Mouse (Mus musculus): ENCODE measurements around the gene Slc25a31. TPM values are rescaled to one million over a fixed set of nuclear protein-coding genes. Genes with fewer than 3 reads are reported as not detected.
A peak's percentile ranks its signal among the peaks of the same experiment; 100 is the strongest.

Gene Slc25a31
- polyA plus RNA-seq, 1 experiment from 2014 or later = 0.11 TPM

- WGBS = 55% methylated on average over 11 of the region's 11 CpGs
- H3K27ac ChIP-seq (ENCODE audit: low read depth, low read length) = no peak overlapping the region
Measured at GRCm38 (mm10) chr3:40682404-40682803, 26.3 kb upstream of the Slc25a31 start.

GRCm38 (mm10) chr3:40683171-40683570 is 25.5 kb upstream of the Slc25a31 start:
- Histone ChIP-seq H3K4me1 (replicated peaks; ENCODE audit: control insufficient read depth, insufficient read depth, low read length) (peaks cover 4% of the 10 kb centered on the region; the same call in 1 of the 2 replicates), H3K36me3 (ENCODE audit: control insufficient read depth, insufficient read depth, low read length) (no peaks in the 10 kb centered on the region), H3K27me3 (ENCODE audit: control insufficient read depth, insufficient read depth, low read length) (no peaks in the 10 kb centered on the region), H3K4me2 (replicated peaks; ENCODE audit: low read depth, low read length) (no peak overlapping the region), H3K9ac (ENCODE audit: low read depth, low read length) (no peak overlapping the region), H3K4me3 (ENCODE audit: low read depth, low read length) (no peak overlapping the region), H3K27ac (ENCODE audit: low read depth, low read length) (no peak overlapping the region), H3K9me3 (ENCODE audit: control insufficient read depth, low read length) (no peaks in the 10 kb centered on the region)
- WGBS = 92% methylated on average over 18 of the region's 18 CpGs
- no peak for DNase-seq (ENCODE audit: low spot score)
- ATAC-seq (ENCODE audit: low FRiP score) = no peak

More at GRCm38 (mm10) chr3:40682404-40682803, 26.3 kb upstream of the Slc25a31 start:
- no peaks in the 10 kb centered on the region for H3K36me3 ChIP-seq (ENCODE audit: control insufficient read depth, insufficient read depth, low read length)
- peaks cover 4% of the 10 kb centered on the region; the same call in 1 of the 2 replicates for H3K4me1 ChIP-seq (replicated peaks; ENCODE audit: control insufficient read depth, insufficient read depth, low read length)
- ATAC-seq (ENCODE audit: low FRiP score) (no peak), DNase-seq (ENCODE audit: low spot score) (no peak)
- H3K4me2 ChIP-seq (replicated peaks; ENCODE audit: low read depth, low read length) = no peak overlapping the region
- H3K9ac ChIP-seq (ENCODE audit: low read depth, low read length) = no peak overlapping the region
- no peaks in the 10 kb centered on the region for H3K27me3 ChIP-seq (ENCODE audit: control insufficient read depth, insufficient read depth, low read length)
- H3K9me3 ChIP-seq (ENCODE audit: control insufficient read depth, low read length) = no peaks in the 10 kb centered on the region
- no peak overlapping the region for H3K4me3 ChIP-seq (ENCODE audit: low read depth, low read length)

- Histone ChIP-seq H3K9ac (ENCODE audit: low read depth, low read length) (no peak overlapping the region), H3K4me2 (replicated peaks; ENCODE audit: low read depth, low read length) (no peak overlapping the region), H3K27ac (ENCODE audit: low read depth, low read length) (peak overlapping the region; percentile 42), H3K27me3 (ENCODE audit: control insufficient read depth, insufficient read depth, low read length) (no peaks in the 10 kb centered on the region), H3K4me1 (replicated peaks; ENCODE audit: control insufficient read depth, insufficient read depth, low read length) (peaks cover 4% of the 10 kb centered on the region; the same call in 1 of the 2 replicates), H3K4me3 (ENCODE audit: low read depth, low read length) (no peak overlapping the region), H3K9me3 (ENCODE audit: control insufficient read depth, low read length) (no peaks in the 10 kb centered on the region), H3K36me3 (ENCODE audit: control insufficient read depth, insufficient read depth, low read length) (no peaks in the 10 kb centered on the region)
- ATAC-seq (ENCODE audit: low FRiP score) (peak; percentile 80), DNase-seq (ENCODE audit: low spot score) (peak; percentile 80)
- WGBS = 8% methylated on average over 3 of the region's 3 CpGs
Measured at GRCm38 (mm10) chr3:40685855-40686515, 22.7 kb upstream of the Slc25a31 start.

- Histone ChIP-seq H3K4me1 (replicated peaks; ENCODE audit: control insufficient read depth, insufficient read depth, low read length) (peaks cover 4% of the 10 kb centered on the region; the same call in 1 of the 2 replicates), H3K4me3 (ENCODE audit: low read depth, low read length) (no peak overlapping the region), H3K9me3 (ENCODE audit: control insufficient read depth, low read length) (no peaks in the 10 kb centered on the region), H3K27me3 (ENCODE audit: control insufficient read depth, insufficient read depth, low read length) (no peaks in the 10 kb centered on the region), H3K9ac (ENCODE audit: low read depth, low read length) (no peak overlapping the region), H3K27ac (ENCODE audit: low read depth, low read length) (peak overlapping the region; percentile 42; the same call in 1 of the 2 replicates), H3K4me2 (replicated peaks; ENCODE audit: low read depth, low read length) (no peak overlapping the region), H3K36me3 (ENCODE audit: control insufficient read depth, insufficient read depth, low read length) (no peaks in the 10 kb centered on the region)
- DNase-seq (ENCODE audit: low spot score) = peak; percentile 41
- ATAC-seq (ENCODE audit: low FRiP score) = peak; percentile 80
- 11% methylated on average over 9 of the region's 9 CpGs for WGBS
Measured at GRCm38 (mm10) chr3:40686836-40687235, 21.8 kb upstream of the Slc25a31 start.

- no peak overlapping the region for H3K4me3 ChIP-seq (ENCODE audit: low read depth, low read length)
- H3K36me3 ChIP-seq (ENCODE audit: control insufficient read depth, insufficient read depth, low read length) = no peaks in the 10 kb centered on the region
- 65% methylated on average over 3 of the region's 3 CpGs for WGBS
- H3K27ac ChIP-seq (ENCODE audit: low read depth, low read length) = no peak overlapping the region
- peaks cover 4% of the 10 kb centered on the region; the same call in 1 of the 2 replicates for H3K4me1 ChIP-seq (replicated peaks; ENCODE audit: control insufficient read depth, insufficient read depth, low read length)
- H3K9me3 ChIP-seq (ENCODE audit: control insufficient read depth, low read length) = no peaks in the 10 kb centered on the region
- H3K9ac ChIP-seq (ENCODE audit: low read depth, low read length) = no peak overlapping the region
- ATAC-seq (ENCODE audit: low FRiP score) = no peak
- H3K27me3 ChIP-seq (ENCODE audit: control insufficient read depth, insufficient read depth, low read length) = no peaks in the 10 kb centered on the region
- H3K4me2 ChIP-seq (replicated peaks; ENCODE audit: low read depth, low read length) = no peak overlapping the region
- peak; percentile 26 for DNase-seq (ENCODE audit: low spot score)
Measured at GRCm38 (mm10) chr3:40687588-40687987, 21.1 kb upstream of the Slc25a31 start.

GRCm38 (mm10) chr3:40691566-40691965 is 17.1 kb upstream of the Slc25a31 start:
- Histone ChIP-seq H3K9ac (ENCODE audit: low read depth, low read length) (no peak overlapping the region), H3K4me3 (ENCODE audit: low read depth, low read length) (no peak overlapping the region), H3K27ac (ENCODE audit: low read depth, low read length) (no peak overlapping the region), H3K4me1 (replicated peaks; ENCODE audit: control insufficient read depth, insufficient read depth, low read length) (no peaks in the 10 kb centered on the region; the same call in 1 of the 2 replicates), H3K36me3 (ENCODE audit: control insufficient read depth, insufficient read depth, low read length) (no peaks in the 10 kb centered on the region), H3K9me3 (ENCODE audit: control insufficient read depth, low read length) (no peaks in the 10 kb centered on the region), H3K27me3 (ENCODE audit: control insufficient read depth, insufficient read depth, low read length) (no peaks in the 10 kb centered on the region), H3K4me2 (replicated peaks; ENCODE audit: low read depth, low read length) (no peak overlapping the region)
- WGBS = 85% methylated on average over 6 of the region's 6 CpGs
- ATAC-seq (ENCODE audit: low FRiP score) (no peak), DNase-seq (ENCODE audit: low spot score) (no peak)

- ATAC-seq (ENCODE audit: low FRiP score) = no peak
- no peaks in the 10 kb centered on the region for H3K27me3 ChIP-seq (ENCODE audit: control insufficient read depth, insufficient read depth, low read length)
- no peaks in the 10 kb centered on the region for H3K36me3 ChIP-seq (ENCODE audit: control insufficient read depth, insufficient read depth, low read length)
- H3K27ac ChIP-seq (ENCODE audit: low read depth, low read length) = no peak overlapping the region
- H3K4me3 ChIP-seq (ENCODE audit: low read depth, low read length) = no peak overlapping the region
- no peaks in the 10 kb centered on the region for H3K4me1 ChIP-seq (replicated peaks; ENCODE audit: control insufficient read depth, insufficient read depth, low read length)
- no peaks in the 10 kb centered on the region for H3K9me3 ChIP-seq (ENCODE audit: control insufficient read depth, low read length)
- DNase-seq (ENCODE audit: low spot score) = no peak
- WGBS = 87% methylated on average over 10 of the region's 10 CpGs
- H3K9ac ChIP-seq (ENCODE audit: low read depth, low read length) = no peak overlapping the region
- H3K4me2 ChIP-seq (replicated peaks; ENCODE audit: low read depth, low read length) = no peak overlapping the region
Measured at GRCm38 (mm10) chr3:40693435-40693834, 15.2 kb upstream of the Slc25a31 start.

GRCm38 (mm10) chr3:40693960-40694359 is 14.7 kb upstream of the Slc25a31 start:
- WGBS = 90% methylated on average over 7 of the region's 7 CpGs
- no peak overlapping the region for H3K9ac ChIP-seq (ENCODE audit: low read depth, low read length)

GRCm38 (mm10) chr3:40694438-40694837 is 14.2 kb upstream of the Slc25a31 start:
- Histone ChIP-seq H3K27me3 (ENCODE audit: control insufficient read depth, insufficient read depth, low read length) (no peaks in the 10 kb centered on the region), H3K4me3 (ENCODE audit: low read depth, low read length) (no peak overlapping the region), H3K9ac (ENCODE audit: low read depth, low read length) (no peak overlapping the region), H3K9me3 (ENCODE audit: control insufficient read depth, low read length) (no peaks in the 10 kb centered on the region), H3K36me3 (ENCODE audit: control insufficient read depth, insufficient read depth, low read length) (no peaks in the 10 kb centered on the region), H3K27ac (ENCODE audit: low read depth, low read length) (no peak overlapping the region), H3K4me1 (replicated peaks; ENCODE audit: control insufficient read depth, insufficient read depth, low read length) (no peaks in the 10 kb centered on the region), H3K4me2 (replicated peaks; ENCODE audit: low read depth, low read length) (no peak overlapping the region)
- DNase-seq (ENCODE audit: low spot score) (no peak), ATAC-seq (ENCODE audit: low FRiP score) (no peak)
- 80% methylated on average over 2 of the region's 2 CpGs for WGBS

More at GRCm38 (mm10) chr3:40693960-40694359, 14.7 kb upstream of the Slc25a31 start:
- H3K27me3 ChIP-seq (ENCODE audit: control insufficient read depth, insufficient read depth, low read length) = no peaks in the 10 kb centered on the region
- no peak for ATAC-seq (ENCODE audit: low FRiP score)
- no peak overlapping the region for H3K4me3 ChIP-seq (ENCODE audit: low read depth, low read length)
- H3K36me3 ChIP-seq (ENCODE audit: control insufficient read depth, insufficient read depth, low read length) = no peaks in the 10 kb centered on the region
- H3K27ac ChIP-seq (ENCODE audit: low read depth, low read length) = no peak overlapping the region
- H3K4me2 ChIP-seq (replicated peaks; ENCODE audit: low read depth, low read length) = no peak overlapping the region
- H3K4me1 ChIP-seq (replicated peaks; ENCODE audit: control insufficient read depth, insufficient read depth, low read length) = no peaks in the 10 kb centered on the region
- no peaks in the 10 kb centered on the region for H3K9me3 ChIP-seq (ENCODE audit: control insufficient read depth, low read length)
- no peak for DNase-seq (ENCODE audit: low spot score)

Data from hindbrain, embryonic 11.5 days (tissue).